Mouse (Mus musculus): ENCODE data around the gene B9d1. TPM values are rescaled to one million over a fixed set of nuclear protein-coding genes. Genes with fewer than 3 reads are reported as not detected.

The B9d1 gene
- total and polyA plus RNA-seq, 3 experiments = 8.0 to 10.6 (median 9.3) TPM

DNA sequence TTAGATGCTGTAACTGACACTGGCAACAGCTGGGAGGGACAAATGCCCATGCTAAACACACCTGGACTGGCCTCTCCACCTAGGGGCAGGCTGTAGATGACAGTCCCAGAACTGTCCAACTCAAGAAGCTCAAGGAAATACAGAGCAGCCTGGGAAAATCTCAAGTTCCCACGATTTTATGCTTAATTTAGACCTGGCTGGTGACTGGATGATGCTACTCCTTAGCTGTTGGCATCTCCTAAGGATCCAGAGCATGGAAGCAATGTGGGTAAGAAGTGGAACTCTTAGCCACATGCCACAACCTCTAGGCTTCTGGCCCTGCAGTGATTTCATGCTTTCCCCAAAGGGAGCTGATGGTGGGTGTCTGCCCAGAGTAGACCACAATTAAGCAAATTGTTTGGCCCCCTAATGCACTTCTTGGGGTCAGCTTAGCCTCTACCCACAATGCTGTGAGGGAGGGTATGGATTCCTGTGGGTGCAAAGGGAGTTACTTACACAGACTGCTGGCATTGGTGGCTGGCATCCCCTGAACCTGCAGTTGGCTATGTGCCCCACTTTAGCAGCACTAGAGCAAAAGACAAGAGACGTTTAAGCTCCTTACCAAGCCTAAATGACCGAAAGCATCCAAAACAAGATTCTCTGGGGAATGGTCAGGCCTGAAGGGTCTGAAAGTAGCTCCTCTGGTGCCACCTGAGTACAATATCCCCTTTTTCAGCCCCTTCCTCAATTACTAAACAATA lies 48.2 kb downstream of the B9d1 start:
- TF ChIP-seq CTCF (IDR thresholded peaks at IDR 0.05) (0 out of 2 replicates have a peak, but pooled peaks have one; percentile 8), POLR2A (IDR thresholded peaks at IDR 0.05; ENCODE audit: insufficient read depth, low read depth, low read length) (no peak)
- H3K27me3 ChIP-seq (ENCODE audit: control insufficient read depth, insufficient read depth, low read length) = no peaks in the 10 kb centered on the region
- H3K27ac ChIP-seq = peak overlapping the region; percentile 12; the same call in 1 of the 2 replicates
- H3K4me1 ChIP-seq (ENCODE audit: control insufficient read depth, insufficient read depth, low read length) = peaks cover 10% of the 10 kb centered on the region
- WGBS = 58% methylated on average over 3 of the region's 3 CpGs
- DNase-seq = no peak
- H3K79me2 ChIP-seq (replicated peaks; ENCODE audit: control insufficient read depth, insufficient read depth, low read length) = peaks cover 13% of the 10 kb centered on the region
- peaks cover 14% of the 10 kb centered on the region for H3K36me3 ChIP-seq (ENCODE audit: control insufficient read depth, insufficient read depth, low read length)
- intact Hi-C loops (cut with DNase I) = no loop called here
- no peak overlapping the region for H3K4me3 ChIP-seq
- no peak overlapping the region for H3K9ac ChIP-seq (ENCODE audit: low read depth, low read length)

DNA sequence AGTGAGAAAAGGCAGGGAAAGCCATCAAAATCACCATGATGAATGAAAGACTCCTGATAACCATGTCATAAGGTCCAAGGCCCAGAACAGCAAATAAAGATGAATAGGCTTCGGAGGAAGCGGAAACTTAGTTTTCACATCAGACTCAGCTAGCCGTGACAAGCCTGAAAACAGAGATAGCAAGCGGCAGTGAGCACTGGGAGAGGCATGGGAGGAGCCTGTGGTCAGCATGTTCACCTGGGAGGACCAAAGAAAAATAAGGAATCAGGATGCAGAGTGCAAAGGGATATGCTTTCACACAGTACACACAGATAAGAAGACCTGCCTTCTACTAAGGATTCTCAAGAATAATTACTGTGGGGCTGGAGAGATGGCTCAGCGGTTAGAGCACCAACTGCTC lies 54.6 kb downstream of the B9d1 start:
- Histone ChIP-seq H3K4me3 (no peak overlapping the region), H3K4me1 (ENCODE audit: control insufficient read depth, insufficient read depth, low read length) (peaks cover 25% of the 10 kb centered on the region), H3K9ac (ENCODE audit: low read depth, low read length) (no peak overlapping the region), H3K36me3 (ENCODE audit: control insufficient read depth, insufficient read depth, low read length) (peaks cover 27% of the 10 kb centered on the region), H3K27ac (no peak overlapping the region; the same call in 1 of the 2 replicates), H3K79me2 (replicated peaks; ENCODE audit: control insufficient read depth, insufficient read depth, low read length) (peaks cover 16% of the 10 kb centered on the region), H3K27me3 (ENCODE audit: control insufficient read depth, insufficient read depth, low read length) (no peaks in the 10 kb centered on the region)
- intact Hi-C loops (cut with DNase I) = no loop called here
- TF ChIP-seq CTCF (IDR thresholded peaks at IDR 0.05) (no peak), EP300 (IDR thresholded peaks at IDR 0.05; ENCODE audit: insufficient read depth, low read depth, low read length) (no peak), POLR2A (IDR thresholded peaks at IDR 0.05; ENCODE audit: insufficient read depth, low read depth, low read length) (no peak)
- no peak for DNase-seq
- 56% methylated on average over 5 of the region's 5 CpGs for WGBS

DNA sequence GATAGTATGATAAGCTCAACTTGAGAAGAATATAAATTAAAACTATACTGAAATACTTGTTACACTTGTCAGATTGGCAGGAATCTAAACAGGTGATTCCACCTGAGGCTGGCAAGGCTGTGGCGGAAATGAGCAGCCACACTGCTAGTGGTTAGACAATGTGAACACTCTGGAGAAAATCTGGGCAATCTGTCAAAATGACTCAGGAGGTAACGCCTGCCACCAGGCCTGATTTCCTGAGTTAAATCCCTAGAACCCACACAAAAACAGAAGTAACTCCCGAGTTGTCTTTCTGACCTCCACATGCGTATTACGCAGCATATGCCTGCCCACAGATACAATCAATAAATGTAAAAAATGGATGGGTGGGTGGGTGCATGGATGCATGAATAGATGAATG lies 57.5 kb downstream of the B9d1 start:
- H3K4me1 ChIP-seq (ENCODE audit: control insufficient read depth, insufficient read depth, low read length) = peaks cover 39% of the 10 kb centered on the region
- H3K36me3 ChIP-seq (ENCODE audit: control insufficient read depth, insufficient read depth, low read length) = peaks cover 46% of the 10 kb centered on the region
- no peaks in the 10 kb centered on the region for H3K27me3 ChIP-seq (ENCODE audit: control insufficient read depth, insufficient read depth, low read length)
- peak overlapping the region; percentile 45 for H3K27ac ChIP-seq
- no peak overlapping the region for H3K4me3 ChIP-seq
- intact Hi-C loops (cut with DNase I) = no loop called here
- DNase-seq = peak in 1 of 2 experiments; percentile 35
- TF ChIP-seq CTCF (IDR thresholded peaks at IDR 0.05) = no peak
- no peak for TF ChIP-seq EP300 (IDR thresholded peaks at IDR 0.05; ENCODE audit: insufficient read depth, low read depth, low read length)
- TF ChIP-seq POLR2A (IDR thresholded peaks at IDR 0.05; ENCODE audit: insufficient read depth, low read depth, low read length) = no peak
- WGBS = 42% methylated on average over 5 of the region's 5 CpGs
- H3K9ac ChIP-seq (ENCODE audit: low read depth, low read length) = no peak overlapping the region
- peaks cover 23% of the 10 kb centered on the region for H3K79me2 ChIP-seq (replicated peaks; ENCODE audit: control insufficient read depth, insufficient read depth, low read length)

Other genes with a start within 250 kb of the B9d1 start
- 10 to 100 TPM; 33.8 to 36.4 TPM for gene Aldh3a2, start 237.7 kb upstream of the B9d1 start, total RNA-seq (2021)
- gene Aldh3a2, start 237.7 kb upstream of the B9d1 start, polyA plus RNA-seq (2012; rRNA removed) = 26.2 and 40.9 TPM in 2 replicates
- gene Slc47a2, start 162.3 kb upstream of the B9d1 start, total RNA-seq (2021) = not detected
- gene Slc47a2, start 162.3 kb upstream of the B9d1 start, polyA plus RNA-seq (2012; rRNA removed) = 0.04 and 0.12 TPM in 2 replicates
- 10 to 100 TPM; 27.7 to 32.0 TPM for gene Slc47a1, start 126.8 kb upstream of the B9d1 start, total RNA-seq (2021)
- gene Slc47a1, start 126.8 kb upstream of the B9d1 start, polyA plus RNA-seq (2012; rRNA removed) = 51.1 and 92.7 TPM in 2 replicates
- gene Rnf112, start 51.0 kb upstream of the B9d1 start, total RNA-seq (2021) = under 1 TPM; 0.10 to 0.30 TPM
- gene Rnf112, start 51.0 kb upstream of the B9d1 start, polyA plus RNA-seq (2012; rRNA removed) = 0.15 and 0.18 TPM in 2 replicates
- gene Mfap4, start 19.7 kb upstream of the B9d1 start, total RNA-seq (2021) = 10 to 100 TPM; 18.4 to 22.9 TPM
- gene Mfap4, start 19.7 kb upstream of the B9d1 start, polyA plus RNA-seq (2012; rRNA removed) = 125 and 143 TPM in 2 replicates
- 1 to 10 TPM; 5.5 to 6.0 TPM for gene Mapk7, start 10.7 kb upstream of the B9d1 start, total RNA-seq (2021)
- gene Mapk7, start 10.7 kb upstream of the B9d1 start, polyA plus RNA-seq (2012; rRNA removed) = 11.9 and 12.6 TPM in 2 replicates
- 10 to 100 TPM; 23.1 to 24.9 TPM for gene Epn2, start 74.5 kb downstream of the B9d1 start, total RNA-seq (2021)
- gene Epn2, start 74.5 kb downstream of the B9d1 start, polyA plus RNA-seq (2012; rRNA removed) = 20.4 and 29.2 TPM in 2 replicates
- 10 to 100 TPM; 10.6 to 11.3 TPM for gene Grap, start 148.1 kb downstream of the B9d1 start, total RNA-seq (2021)
- 10.5 and 11.7 TPM in 2 replicates for gene Grap, start 148.1 kb downstream of the B9d1 start, polyA plus RNA-seq (2012; rRNA removed)
- under 1 TPM; 0.26 to 0.30 TPM for gene Fam83g, start 178.9 kb downstream of the B9d1 start, total RNA-seq (2021)
- gene Fam83g, start 178.9 kb downstream of the B9d1 start, polyA plus RNA-seq (2012; rRNA removed) = 0.20 and 0.29 TPM in 2 replicates
- gene Slc5a10, start 215.7 kb downstream of the B9d1 start, total RNA-seq (2021) = not detected
- 0.09 TPM in 1 of 2 replicates, not detected in the other for gene Slc5a10, start 215.7 kb downstream of the B9d1 start, polyA plus RNA-seq (2012; rRNA removed)